Mouse (Mus musculus): ENCODE measurements around the gene 1810043G02Rik.

- TF ChIP-seq CTCF (IDR thresholded peaks at IDR 0.05; ENCODE audit: insufficient read depth, low read length) (no peak), POLR2A (IDR thresholded peaks at IDR 0.05; ENCODE audit: borderline replicate concordance, extremely low read depth, low read depth, low read length) (no peak)
Observed at GRCm38 (mm10) chr10:78016366-78016765, 38.0 kb downstream of the 1810043G02Rik start.
